Mouse (Mus musculus) thymus, adult 2 months (tissue): ENCODE measurements around the gene Nlrp4e. TPM values are rescaled to one million over a fixed set of nuclear protein-coding genes. Genes with fewer than 3 reads are reported as not detected.
"Not testable (repeated sequence)": the region's sequence is repeated elsewhere in the genome, so short reads cannot be mapped to it uniquely, and the experiment has no call there.

ENCODE experiments used
- DNase-seq: peaks from one replicate; pipeline ENCODE4 v3.0.0; 2021
- H3K27ac ChIP-seq: fragments of 200-500 bp; 2 replicates; pipeline ENCODE4 v1.5.1; 2012; ENCODE audit warnings: low read length, control low read depth; ENCODE audit not compliant: control insufficient read depth, insufficient read depth
- H3K27me3 ChIP-seq: fragments of 200-500 bp; 2 replicates; pipeline ENCODE4 v1.6.1; 2012; ENCODE audit warnings: mild to moderate bottlenecking, low read length, moderate library complexity, mixed read lengths; ENCODE audit not compliant: control insufficient read depth, insufficient read depth
- H3K36me3 ChIP-seq: fragments of 200-500 bp; 2 replicates; pipeline ENCODE4 v1.6.1; 2012; ENCODE audit warnings: mild to moderate bottlenecking, low read length, moderate library complexity; ENCODE audit not compliant: control insufficient read depth, insufficient read depth
- H3K4me1 ChIP-seq: fragments of 200-500 bp; replicated peaks from 2 replicates; pipeline ENCODE4 v1.6.1; 2012; ENCODE audit warnings: low read length; ENCODE audit not compliant: control insufficient read depth, insufficient read depth
- H3K4me3 ChIP-seq: fragments of 200-500 bp; 2 replicates; pipeline ENCODE4 v1.5.1; 2012; ENCODE audit warnings: mild to moderate bottlenecking, low read length, control low read depth, moderate library complexity; ENCODE audit not compliant: control insufficient read depth, insufficient read depth
- CTCF ChIP-seq: fragments of 200-500 bp; IDR thresholded peaks from 2 replicates; pipeline ENCODE4 v1.5.1; 2012; ENCODE audit warnings: mild to moderate bottlenecking, control low read depth, low read length, moderate library complexity, borderline replicate concordance; ENCODE audit not compliant: control insufficient read depth, poor library complexity, insufficient read depth; ENCODE audit errors: extremely low read depth
- POLR2A ChIP-seq: fragments of 200-500 bp; IDR thresholded peaks from 2 replicates; pipeline ENCODE4 v1.6.1; 2012; ENCODE audit warnings: mild to moderate bottlenecking, low read length, control low read depth, moderate library complexity; ENCODE audit not compliant: control insufficient read depth, poor library complexity, insufficient read depth; ENCODE audit errors: extremely low read depth
- WGBS: fragments of 180-500 bp; shearing (Covaris S2); methylation state at CpG from one replicate; pipeline ENCODE4 v1.1.7; 2018; 5-methylcytosine and 5-hydroxymethylcytosine counted together
- polyA plus RNA-seq: library from polyadenylated mRNA; depleted of rRNA; stranded (reverse); fragments of >200 nt; gene quantifications from 2 replicates; pipeline ENCODE4 v1.2.3, GENCODE M21; 2012; rRNA removed

Nlrp4e gene
- not detected in 2 replicates for polyA plus RNA-seq

GRCm38 (mm10) chr7:23300892-23301291 is at the start of gene Nlrp4e:
Nlrp4e (plus strand) TSS chr7:23301192.
- not testable (repeated sequence) for DNase-seq, H3K36me3 ChIP-seq, H3K4me1 ChIP-seq, H3K27ac ChIP-seq, H3K4me3 ChIP-seq, H3K27me3 ChIP-seq
- 89% methylated on average over 3 of the region's 3 CpGs for WGBS

- H3K36me3 ChIP-seq, DNase-seq, H3K4me3 ChIP-seq, H3K27ac ChIP-seq, H3K27me3 ChIP-seq, H3K4me1 ChIP-seq: not testable (repeated sequence)
- no CpG with 5 or more reads among the region's 2 CpGs for WGBS
Measured at GRCm38 (mm10) chr7:23251582-23251981, 49.4 kb upstream of the Nlrp4e start, which contains the start of gene Vmn1r166. Vmn1r166 (minus strand) TSS chr7:23251682.

GRCm38 (mm10) chr7:23278800-23279199 is 22.2 kb upstream of the Nlrp4e start, which contains the start of gene Gm6902:
Gm6902 (minus strand) TSS chr7:23278900.
- H3K4me3 ChIP-seq, H3K4me1 ChIP-seq, H3K36me3 ChIP-seq, DNase-seq, H3K27me3 ChIP-seq, H3K27ac ChIP-seq: not testable (repeated sequence)
- no CpG with 5 or more reads among the region's 2 CpGs for WGBS

GRCm38 (mm10) chr7:23358311-23358710 is 57.3 kb downstream of the Nlrp4e start:
- 95% methylated on average over 13 of the region's 13 CpGs for WGBS

GRCm38 (mm10) chr7:23385589-23385988 is 84.6 kb downstream of the Nlrp4e start, which contains the start of gene Nlrp5:
Nlrp5 (plus strand) TSS chr7:23385889.
- no peaks in the 10 kb centered on the region for H3K4me1 ChIP-seq
- no peak within 1 kb of the TSS for H3K4me3 ChIP-seq
- TF ChIP-seq POLR2A (no peak), CTCF (no peak)
- no peak for DNase-seq
- 74% methylated on average over 10 of the region's 10 CpGs for WGBS
- no peaks in the 10 kb centered on the region for H3K36me3 ChIP-seq
- H3K27me3 ChIP-seq = no peaks in the 10 kb centered on the region
- no peak within 1 kb of the TSS for H3K27ac ChIP-seq

More at GRCm38 (mm10) chr7:23358311-23358710, 57.3 kb downstream of the Nlrp4e start:
- H3K4me3 ChIP-seq, H3K27me3 ChIP-seq, DNase-seq, H3K36me3 ChIP-seq, H3K27ac ChIP-seq, H3K4me1 ChIP-seq: not testable (repeated sequence)

Other genes starting within 250 kb of the Nlrp4e start
- gene Vmn1r163, start 245.7 kb upstream of the Nlrp4e start, polyA plus RNA-seq = not detected in 2 replicates
- not detected in 2 replicates for gene Gm8720, start 233.7 kb upstream of the Nlrp4e start, polyA plus RNA-seq
- not detected in 2 replicates for gene Gm10662, start 156.7 kb upstream of the Nlrp4e start, polyA plus RNA-seq
- not detected in 2 replicates for gene Vmn1r165, start 83.9 kb upstream of the Nlrp4e start, polyA plus RNA-seq
- not detected in 2 replicates for gene Vmn1r166, start 49.5 kb upstream of the Nlrp4e start, polyA plus RNA-seq
- not detected in 2 replicates for gene Gm6902, start 22.3 kb upstream of the Nlrp4e start, polyA plus RNA-seq
- gene Nlrp5, start 84.7 kb downstream of the Nlrp4e start, polyA plus RNA-seq = 0.15 TPM in 1 of 2 replicates, not detected in the other
- gene Vmn1r167, start 206.0 kb downstream of the Nlrp4e start, polyA plus RNA-seq = not detected in 2 replicates
- gene Vmn1r168, start 238.5 kb downstream of the Nlrp4e start, polyA plus RNA-seq = not detected in 2 replicates